Mouse (Mus musculus): ENCODE data around the gene Akt1.

DNA sequence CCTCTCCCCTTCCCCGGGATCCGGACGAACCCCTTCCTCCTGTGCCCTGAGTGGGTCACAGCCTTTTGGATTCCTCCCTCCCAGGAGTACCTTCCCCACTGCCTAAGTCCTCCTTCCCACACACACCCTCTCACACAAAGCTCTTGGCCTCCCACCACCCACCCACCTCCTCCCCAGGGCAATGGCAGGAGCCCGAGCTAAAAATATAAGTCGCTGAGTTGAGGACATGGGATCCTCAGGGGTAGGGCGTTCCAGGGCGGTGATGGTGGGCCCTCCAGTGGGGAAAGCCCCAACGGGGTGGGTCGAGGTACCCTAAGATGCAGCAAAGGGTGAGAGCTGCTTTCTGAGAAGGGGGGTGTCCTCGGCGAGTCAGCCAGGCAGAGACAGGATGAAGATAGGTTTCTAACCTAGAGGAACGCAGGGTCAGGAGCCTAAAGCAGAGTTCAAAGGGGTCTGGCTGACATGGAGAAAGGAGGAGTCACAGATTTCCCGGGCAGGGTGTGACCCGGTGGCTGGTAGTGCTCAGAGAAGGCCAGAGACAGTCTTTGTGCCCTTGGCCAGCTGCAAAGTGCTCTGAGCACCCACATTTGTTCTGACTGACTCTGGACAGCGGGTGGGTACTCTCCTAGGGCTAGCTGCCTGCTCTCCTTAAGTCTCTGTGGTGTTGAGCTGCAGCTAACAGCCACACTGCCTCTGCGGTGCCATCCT lies 54.2 kb downstream of the Akt1 start:
- TF ChIP-seq CTCF (IDR thresholded peaks at IDR 0.05; ENCODE audit: control insufficient read depth, insufficient read depth, insufficient read length) (no peak), MAX (IDR thresholded peaks at IDR 0.05) (no peak), MYOD1 (IDR thresholded peaks at IDR 0.05; ENCODE audit: control insufficient read depth, insufficient read length, low read depth) (no peak), MYOG (IDR thresholded peaks at IDR 0.05; ENCODE audit: control insufficient read depth, extremely low read depth, insufficient read length) (no peak)
